7 mouse cellular contexts compared by ENCODE assay signal in genomic region chr11:98754151-98754620, GRCm38 (mm10). TPM values are rescaled to one million over a fixed set of nuclear protein-coding genes. Genes with fewer than 3 reads are reported as not detected.
DNase-seq lines count a peak whose midpoint lies in the region; ATAC-seq and TF ChIP-seq lines count a peak whose summit lies in the region.

No protein-coding gene starts in this region.

- intact Hi-C loops in left cerebral cortex, adult 2 months (cut with DNase I): loop anchor here (2.0 to 5.0 kb wide), 2 partner anchors 13 to 37 kb away; partner anchors contain the start of gene Thra
- intact Hi-C loops in left cerebral cortex, postnatal 36 days (cut with DNase I): no loop called here

- TF ChIP-seq CTCF in left cerebral cortex, adult 2 months (IDR thresholded peaks at IDR 0.05): no peak
- no peak for TF ChIP-seq CTCF in heart, postnatal 0 days (IDR thresholded peaks at IDR 0.05; ENCODE audit: low read depth)

- WGBS in embryonic facial prominence, embryonic 13.5 days: 69% methylated on average over 9 of the region's 9 CpGs
- 32% methylated on average over 9 of the region's 9 CpGs for WGBS in heart, postnatal 0 days
- WGBS in lung, embryonic 16.5 days: 53% methylated on average over 9 of the region's 9 CpGs

- no peak for ATAC-seq in embryonic facial prominence, embryonic 13.5 days (ENCODE audit: insufficient number of reproducible peaks, insufficient read depth, low FRiP score, low TSS enrichment, low read depth)
- ATAC-seq in heart, postnatal 0 days (ENCODE audit: insufficient read depth, low read depth): no peak
- ATAC-seq in lung, embryonic 16.5 days (ENCODE audit: low read depth): no peak
- ATAC-seq in erythroid progenitor cell, adult 5-6 weeks (replicated peaks; ENCODE audit: low FRiP score, poor library complexity, severe bottlenecking): no peak

- no peak overlapping the region for H3K4me2 ChIP-seq in embryonic facial prominence, embryonic 13.5 days
- no peak overlapping the region for H3K4me2 ChIP-seq in heart, postnatal 0 days (ENCODE audit: low read depth, low read length)
- no peak overlapping the region for H3K4me2 ChIP-seq in lung, embryonic 16.5 days (ENCODE audit: low read depth, low read length)

- H3K27ac ChIP-seq in left cerebral cortex, adult 2 months: peak overlapping the region; percentile 88
- H3K27ac ChIP-seq in embryonic facial prominence, embryonic 13.5 days: peak overlapping the region; percentile 29; the same call in 1 of the 2 replicates
- H3K27ac ChIP-seq in heart, postnatal 0 days (ENCODE audit: low read depth): peak overlapping the region; percentile 96
- peak overlapping the region; percentile 64 for H3K27ac ChIP-seq in lung, embryonic 16.5 days (ENCODE audit: low read length)

- H3K4me1 ChIP-seq in embryonic facial prominence, embryonic 13.5 days: peaks cover 56% of the 10 kb centered on the region
- H3K4me1 ChIP-seq in heart, postnatal 0 days (ENCODE audit: control insufficient read depth, insufficient read depth): peaks cover 71% of the 10 kb centered on the region
- peaks cover 60% of the 10 kb centered on the region for H3K4me1 ChIP-seq in lung, embryonic 16.5 days (replicated peaks; ENCODE audit: control insufficient read depth, insufficient read depth, low read length)

- 0 out of 2 replicates have a peak overlapping the region, but pooled peaks have one; percentile 21 for H3K9ac ChIP-seq in embryonic facial prominence, embryonic 13.5 days
- 0 out of 2 replicates have a peak overlapping the region, but pooled peaks have one; percentile 18 for H3K9ac ChIP-seq in heart, postnatal 0 days (replicated peaks; ENCODE audit: low read depth, low read length)
- peak overlapping the region; percentile 30; the same call in 1 of the 2 replicates for H3K9ac ChIP-seq in lung, embryonic 16.5 days (ENCODE audit: low read length)

- DNase-seq in left cerebral cortex, adult 2 months (ENCODE audit: extremely low spot score in 1 of 2, low spot score in 2 of 2): peak; percentile 31 to 39
- no peak for DNase-seq in left cerebral cortex, postnatal 36 days (ENCODE audit: low spot score in 2 of 2)
- DNase-seq in heart, postnatal 0 days (ENCODE audit: low spot score): no peak
- no peak for DNase-seq in adrenal gland, adult 2 months

- no peaks in the 10 kb centered on the region for H3K27me3 ChIP-seq in embryonic facial prominence, embryonic 13.5 days
- no peaks in the 10 kb centered on the region for H3K27me3 ChIP-seq in heart, postnatal 0 days (ENCODE audit: control insufficient read depth, insufficient read depth, low read length)
- no peaks in the 10 kb centered on the region for H3K27me3 ChIP-seq in lung, embryonic 16.5 days (ENCODE audit: control insufficient read depth, insufficient read depth, low read depth, low read length)

- H3K4me3 ChIP-seq in left cerebral cortex, adult 2 months: no peak overlapping the region
- H3K4me3 ChIP-seq in embryonic facial prominence, embryonic 13.5 days: no peak overlapping the region
- H3K4me3 ChIP-seq in heart, postnatal 0 days (ENCODE audit: low read depth, low read length): no peak overlapping the region
- no peak overlapping the region for H3K4me3 ChIP-seq in lung, embryonic 16.5 days (ENCODE audit: low read length)

- TF ChIP-seq EP300 in heart, postnatal 0 days (IDR thresholded peaks at IDR 0.05; ENCODE audit: low read depth): no peak

- H3K36me3 ChIP-seq in embryonic facial prominence, embryonic 13.5 days: peaks cover 48% of the 10 kb centered on the region
- peaks cover 36% of the 10 kb centered on the region for H3K36me3 ChIP-seq in heart, postnatal 0 days (replicated peaks; ENCODE audit: control insufficient read depth, insufficient read depth, low read length)
- H3K36me3 ChIP-seq in lung, embryonic 16.5 days (ENCODE audit: control insufficient read depth, insufficient read depth, low read length): peaks cover 17% of the 10 kb centered on the region

- no peaks in the 10 kb centered on the region for H3K9me3 ChIP-seq in embryonic facial prominence, embryonic 13.5 days
- no peaks in the 10 kb centered on the region for H3K9me3 ChIP-seq in heart, postnatal 0 days (replicated peaks; ENCODE audit: control insufficient read depth, low read length)
- H3K9me3 ChIP-seq in lung, embryonic 16.5 days (ENCODE audit: control insufficient read depth, low read length): no peaks in the 10 kb centered on the region

RNA-seq across cellular contexts. Expression of gene Thra, which starts 13.7 kb away (rescaled TPM):
- 100 to 1,000 TPM; 730 to 768 TPM for total RNA-seq in left cerebral cortex, adult 2 months (2021)
- 100 to 1,000 TPM; 718 to 779 TPM for total RNA-seq in left cerebral cortex, postnatal 36 days (2021)
- 46.5 and 47.3 TPM in 2 replicates for polyA plus RNA-seq in embryonic facial prominence, embryonic 13.5 days (2015; fragmentation: Nextera tagmentation; extraction: Ambion mirVana)
- 188 and 234 TPM in 2 replicates for total RNA-seq in heart, postnatal 0 days (2014; rRNA removed; ENCODE audit: low replicate concordance)
- polyA plus RNA-seq in heart, postnatal 0 days (2015; fragmentation: Nextera tagmentation; extraction: Ambion mirVana): 40.8 and 44.0 TPM in 2 replicates
- 36.3 and 36.4 TPM in 2 replicates for polyA plus RNA-seq in lung, embryonic 16.5 days (2015; fragmentation: Nextera tagmentation; extraction: Ambion mirVana)
- total RNA-seq in erythroid progenitor cell, adult 5-6 weeks (2015; ENCODE audit: low replicate concordance): 8.6 and 13.8 TPM in 2 replicates
- total RNA-seq in erythroid progenitor cell, adult 5-6 weeks (2017; ENCODE audit: low replicate concordance): 3.3 and 8.0 TPM in 2 replicates
- 10 to 100 TPM; 84.6 to 86.1 TPM for total RNA-seq in adrenal gland, adult 2 months (2021)
- polyA plus RNA-seq in adrenal gland, adult 2 months (2012; rRNA removed): 105 and 132 TPM in 2 replicates

RNA-seq across cellular contexts. Expression of gene Nr1d1, which starts 20.9 kb away (rescaled TPM):
- 100 to 1,000 TPM in 1 of 2 experiments, 10 to 100 TPM in 1; 91.9 to 153 TPM for total RNA-seq in left cerebral cortex, adult 2 months (2021)
- 100 to 1,000 TPM; 117 to 141 TPM for total RNA-seq in left cerebral cortex, postnatal 36 days (2021)
- polyA plus RNA-seq in embryonic facial prominence, embryonic 13.5 days (2015; fragmentation: Nextera tagmentation; extraction: Ambion mirVana): 1.4 and 1.5 TPM in 2 replicates
- 21.0 and 24.3 TPM in 2 replicates for total RNA-seq in heart, postnatal 0 days (2014; rRNA removed; ENCODE audit: low replicate concordance)
- polyA plus RNA-seq in heart, postnatal 0 days (2015; fragmentation: Nextera tagmentation; extraction: Ambion mirVana): 10.2 and 10.7 TPM in 2 replicates
- 1.4 and 1.6 TPM in 2 replicates for polyA plus RNA-seq in lung, embryonic 16.5 days (2015; fragmentation: Nextera tagmentation; extraction: Ambion mirVana)
- total RNA-seq in erythroid progenitor cell, adult 5-6 weeks (2015; ENCODE audit: low replicate concordance): not detected in 2 replicates
- total RNA-seq in erythroid progenitor cell, adult 5-6 weeks (2017; ENCODE audit: low replicate concordance): not detected in 2 replicates
- 100 to 1,000 TPM; 135 to 155 TPM for total RNA-seq in adrenal gland, adult 2 months (2021)
- polyA plus RNA-seq in adrenal gland, adult 2 months (2012; rRNA removed): 404 and 577 TPM in 2 replicates

RNA-seq across cellular contexts. Expression of gene Med24, which starts 25.0 kb away (rescaled TPM):
- total RNA-seq in left cerebral cortex, adult 2 months (2021): 100 to 1,000 TPM; 126 to 134 TPM
- total RNA-seq in left cerebral cortex, postnatal 36 days (2021): 100 to 1,000 TPM; 123 to 133 TPM
- polyA plus RNA-seq in embryonic facial prominence, embryonic 13.5 days (2015; fragmentation: Nextera tagmentation; extraction: Ambion mirVana): 63.8 and 65.0 TPM in 2 replicates
- total RNA-seq in heart, postnatal 0 days (2014; rRNA removed; ENCODE audit: low replicate concordance): 39.9 and 48.0 TPM in 2 replicates
- 21.9 and 23.3 TPM in 2 replicates for polyA plus RNA-seq in heart, postnatal 0 days (2015; fragmentation: Nextera tagmentation; extraction: Ambion mirVana)
- polyA plus RNA-seq in lung, embryonic 16.5 days (2015; fragmentation: Nextera tagmentation; extraction: Ambion mirVana): 56.6 and 57.8 TPM in 2 replicates
- 30.6 and 57.7 TPM in 2 replicates for total RNA-seq in erythroid progenitor cell, adult 5-6 weeks (2015; ENCODE audit: low replicate concordance)
- 14.7 and 25.0 TPM in 2 replicates for total RNA-seq in erythroid progenitor cell, adult 5-6 weeks (2017; ENCODE audit: low replicate concordance)
- 10 to 100 TPM; 45.3 to 55.1 TPM for total RNA-seq in adrenal gland, adult 2 months (2021)
- polyA plus RNA-seq in adrenal gland, adult 2 months (2012; rRNA removed): 74.3 and 99.6 TPM in 2 replicates

RNA-seq across cellular contexts. Expression of gene Msl1, which starts 41.1 kb away (rescaled TPM):
- total RNA-seq in left cerebral cortex, adult 2 months (2021): 100 to 1,000 TPM; 178 to 192 TPM
- total RNA-seq in left cerebral cortex, postnatal 36 days (2021): 100 to 1,000 TPM; 169 to 193 TPM
- 31.5 and 33.0 TPM in 2 replicates for polyA plus RNA-seq in embryonic facial prominence, embryonic 13.5 days (2015; fragmentation: Nextera tagmentation; extraction: Ambion mirVana)
- 47.4 and 54.6 TPM in 2 replicates for total RNA-seq in heart, postnatal 0 days (2014; rRNA removed; ENCODE audit: low replicate concordance)
- polyA plus RNA-seq in heart, postnatal 0 days (2015; fragmentation: Nextera tagmentation; extraction: Ambion mirVana): 11.3 and 12.6 TPM in 2 replicates
- polyA plus RNA-seq in lung, embryonic 16.5 days (2015; fragmentation: Nextera tagmentation; extraction: Ambion mirVana): 19.4 and 20.3 TPM in 2 replicates
- total RNA-seq in erythroid progenitor cell, adult 5-6 weeks (2015; ENCODE audit: low replicate concordance): 43.6 and 44.7 TPM in 2 replicates
- total RNA-seq in erythroid progenitor cell, adult 5-6 weeks (2017; ENCODE audit: low replicate concordance): 29.5 and 35.5 TPM in 2 replicates
- 10 to 100 TPM; 80.9 to 98.0 TPM for total RNA-seq in adrenal gland, adult 2 months (2021)
- polyA plus RNA-seq in adrenal gland, adult 2 months (2012; rRNA removed): 63.2 and 65.0 TPM in 2 replicates

RNA-seq across cellular contexts. Expression of gene Casc3, which starts 50.5 kb away (rescaled TPM):
- 10 to 100 TPM; 53.0 to 57.6 TPM for total RNA-seq in left cerebral cortex, adult 2 months (2021)
- 10 to 100 TPM; 46.7 to 63.5 TPM for total RNA-seq in left cerebral cortex, postnatal 36 days (2021)
- polyA plus RNA-seq in embryonic facial prominence, embryonic 13.5 days (2015; fragmentation: Nextera tagmentation; extraction: Ambion mirVana): 39.0 and 40.3 TPM in 2 replicates
- total RNA-seq in heart, postnatal 0 days (2014; rRNA removed; ENCODE audit: low replicate concordance): 6.8 and 9.7 TPM in 2 replicates
- polyA plus RNA-seq in heart, postnatal 0 days (2015; fragmentation: Nextera tagmentation; extraction: Ambion mirVana): 11.6 and 11.9 TPM in 2 replicates
- polyA plus RNA-seq in lung, embryonic 16.5 days (2015; fragmentation: Nextera tagmentation; extraction: Ambion mirVana): 33.2 and 36.6 TPM in 2 replicates
- total RNA-seq in erythroid progenitor cell, adult 5-6 weeks (2015; ENCODE audit: low replicate concordance): 41.8 and 60.4 TPM in 2 replicates
- 59.2 and 92.7 TPM in 2 replicates for total RNA-seq in erythroid progenitor cell, adult 5-6 weeks (2017; ENCODE audit: low replicate concordance)
- total RNA-seq in adrenal gland, adult 2 months (2021): 10 to 100 TPM; 30.0 to 32.3 TPM
- polyA plus RNA-seq in adrenal gland, adult 2 months (2012; rRNA removed): 27.9 and 30.2 TPM in 2 replicates

Comparison
In these comparisons a context has a peak if more than half of its experiments do, and no peak if none do; other contexts are left out.
1. DNase-seq: peak in left cerebral cortex, adult 2 months (2 of 2); none in left cerebral cortex, postnatal 36 days (0 of 2), heart, postnatal 0 days (single experiment) and adrenal gland, adult 2 months (single experiment).
2. H3K27ac ChIP-seq: peak in every context shown above with its lines; median percentile 96 in heart, postnatal 0 days; 88 in left cerebral cortex, adult 2 months; 64 in lung, embryonic 16.5 days; 29 in embryonic facial prominence, embryonic 13.5 days.
3. RNA of gene Thra, which starts 13.7 kb away (total RNA-seq): 718 to 779 TPM in left cerebral cortex, postnatal 36 days, 730 to 768 TPM in left cerebral cortex, adult 2 months, 188 to 234 TPM in heart, postnatal 0 days and 84.6 to 86.1 TPM in adrenal gland, adult 2 months; 3.3 to 13.8 TPM in erythroid progenitor cell, adult 5-6 weeks; every median in the first group is over 4 times any median in the second.
4. RNA of gene Nr1d1, which starts 20.9 kb away (total RNA-seq): 135 to 155 TPM in adrenal gland, adult 2 months, 91.9 to 153 TPM in left cerebral cortex, adult 2 months, 117 to 141 TPM in left cerebral cortex, postnatal 36 days and 21.0 to 24.3 TPM in heart, postnatal 0 days; not detected in erythroid progenitor cell, adult 5-6 weeks; every median in the first group is over 10 times any median in the second.
5. Peak in every context shown above with its lines, with median percentiles within 50 percentile points of each other: H3K9ac ChIP-seq.